Mouse (Mus musculus): ENCODE data around the gene Frzb. TPM values are rescaled to one million over a fixed set of nuclear protein-coding genes. Genes with fewer than 3 reads are reported as not detected.

The Frzb gene
- polyA plus RNA-seq, 1 experiment from 2014 or later: 1.2 TPM

DNA sequence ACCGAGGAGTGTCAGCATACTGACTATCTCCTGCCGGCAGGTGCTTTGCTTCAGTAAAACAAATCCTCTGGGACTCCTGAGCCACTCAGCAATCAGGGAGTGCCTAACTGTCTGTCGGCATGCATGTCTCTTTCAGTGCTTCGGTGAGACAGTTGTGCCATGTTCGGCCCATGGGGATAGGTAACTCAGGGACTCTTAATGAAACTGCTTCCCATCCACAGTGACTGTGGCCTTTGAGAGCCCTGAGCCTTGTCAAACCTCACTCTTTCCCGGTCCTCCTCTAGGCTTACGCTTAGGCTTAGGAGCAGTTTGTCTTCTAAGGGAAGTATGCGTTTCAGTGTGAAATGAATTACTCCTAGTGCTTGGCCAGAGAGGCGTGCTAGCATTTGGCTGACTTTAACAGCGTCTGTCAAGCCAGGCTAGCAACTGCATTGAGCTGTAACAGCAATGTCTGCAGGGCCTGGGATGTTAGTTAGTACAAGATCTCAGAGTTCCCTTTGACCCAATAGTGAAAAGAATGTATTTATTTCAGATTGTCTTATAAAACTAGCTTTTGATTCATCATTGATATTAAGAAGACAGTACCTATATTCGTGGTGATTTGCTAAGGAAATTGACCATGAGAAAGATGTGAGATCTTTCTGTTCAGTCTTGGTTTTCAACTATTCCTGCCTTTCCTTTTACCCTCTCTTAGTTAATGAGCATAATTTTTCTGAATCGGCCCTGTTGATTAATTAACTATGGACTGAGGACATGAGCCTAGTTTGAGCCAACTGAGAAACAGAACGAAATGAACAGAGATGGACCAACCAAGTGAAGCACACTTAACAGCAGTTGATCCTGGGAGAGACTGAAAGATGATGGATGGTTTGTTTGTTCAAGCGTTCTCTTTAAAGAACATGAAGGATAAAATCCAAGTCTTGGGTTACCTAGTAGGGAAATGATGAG, 2.7 kb downstream of the Frzb start:
- 0 out of 2 replicates have a peak, but pooled peaks cover 11% of the 10 kb centered on the region for H3K27me3 ChIP-seq (replicated peaks; ENCODE audit: control insufficient read depth, insufficient read depth, low read length)
- no peak overlapping the region for H3K4me2 ChIP-seq (replicated peaks; ENCODE audit: low read depth)
- 75% methylated on average over 14 of the region's 14 CpGs for WGBS
- no peaks in the 10 kb centered on the region for H3K36me3 ChIP-seq (ENCODE audit: control insufficient read depth, insufficient read depth)
- no peaks in the 10 kb centered on the region; the same call in 1 of the 2 replicates for H3K4me1 ChIP-seq (replicated peaks; ENCODE audit: control insufficient read depth, insufficient read depth, low read length)
- no peak overlapping the region for H3K4me3 ChIP-seq (ENCODE audit: low read depth, low read length)
- no peak overlapping the region for H3K9ac ChIP-seq (ENCODE audit: low read depth, low read length)
- no peak for TF ChIP-seq CTCF (IDR thresholded peaks at IDR 0.05; ENCODE audit: low read depth)
- no peak for ATAC-seq
- no peak overlapping the region for H3K27ac ChIP-seq (ENCODE audit: low read depth, low read length)
- H3K9me3 ChIP-seq (ENCODE audit: control insufficient read depth): no peaks in the 10 kb centered on the region

DNA sequence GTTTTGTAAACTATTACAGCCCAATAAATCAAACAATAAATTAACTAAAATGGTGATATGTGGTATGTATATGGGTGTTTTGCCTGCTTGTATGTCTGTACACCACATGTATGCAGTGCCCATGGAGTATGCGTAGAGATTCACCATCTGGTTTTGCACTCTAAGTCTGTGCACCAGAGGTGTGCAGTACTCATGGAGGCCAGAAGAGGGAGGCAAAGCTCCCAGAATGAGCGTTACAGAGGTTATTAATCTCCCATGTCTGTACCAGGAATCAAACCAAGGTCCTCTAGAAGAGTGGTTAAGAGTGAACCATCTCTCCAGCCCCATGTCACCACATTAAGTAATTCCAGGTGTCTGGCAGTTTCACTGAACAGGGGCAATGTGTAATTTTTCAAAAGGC, 3.5 kb downstream of the Frzb start:
- Histone ChIP-seq H3K4me2 (replicated peaks; ENCODE audit: low read depth) (no peak overlapping the region), H3K4me1 (replicated peaks; ENCODE audit: control insufficient read depth, insufficient read depth, low read length) (no peaks in the 10 kb centered on the region; the same call in 1 of the 2 replicates), H3K4me3 (ENCODE audit: low read depth, low read length) (no peak overlapping the region), H3K27me3 (replicated peaks; ENCODE audit: control insufficient read depth, insufficient read depth, low read length) (0 out of 2 replicates have a peak, but pooled peaks cover 11% of the 10 kb centered on the region), H3K9me3 (ENCODE audit: control insufficient read depth) (no peaks in the 10 kb centered on the region), H3K9ac (ENCODE audit: low read depth, low read length) (no peak overlapping the region), H3K27ac (ENCODE audit: low read depth, low read length) (no peak overlapping the region), H3K36me3 (ENCODE audit: control insufficient read depth, insufficient read depth) (no peaks in the 10 kb centered on the region)
- WGBS: 97% methylated on average over 2 of the region's 2 CpGs
- TF ChIP-seq CTCF (IDR thresholded peaks at IDR 0.05; ENCODE audit: low read depth): peak; percentile 53
- ATAC-seq: no peak

DNA sequence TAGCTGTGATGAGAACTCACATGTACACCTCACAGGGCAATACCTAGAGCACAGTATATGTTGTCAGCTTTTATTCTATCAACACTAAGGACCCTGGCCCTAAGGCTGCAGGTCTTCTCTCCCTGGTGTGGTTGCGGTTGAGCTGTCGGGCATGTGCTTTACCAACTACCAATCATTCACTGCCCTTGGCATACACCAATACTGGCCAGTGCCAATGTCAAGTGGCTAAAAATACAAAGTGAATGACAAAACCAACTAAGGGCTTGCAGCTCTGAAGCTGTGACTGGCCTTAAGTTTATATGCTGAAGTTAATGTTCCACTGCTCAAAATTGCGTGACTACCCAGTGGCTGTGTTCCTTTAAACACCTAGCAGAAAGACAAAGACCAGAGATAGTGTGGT, 6.0 kb downstream of the Frzb start:
- no peaks in the 10 kb centered on the region for H3K4me1 ChIP-seq (replicated peaks; ENCODE audit: control insufficient read depth, insufficient read depth, low read length)
- no peak for TF ChIP-seq CTCF (IDR thresholded peaks at IDR 0.05; ENCODE audit: low read depth)
- H3K27ac ChIP-seq (ENCODE audit: low read depth, low read length): no peak overlapping the region
- 89% methylated on average over 3 of the region's 3 CpGs for WGBS
- no peaks in the 10 kb centered on the region for H3K36me3 ChIP-seq (ENCODE audit: control insufficient read depth, insufficient read depth)
- no peak overlapping the region for H3K4me2 ChIP-seq (replicated peaks; ENCODE audit: low read depth)
- H3K9me3 ChIP-seq (ENCODE audit: control insufficient read depth): no peaks in the 10 kb centered on the region
- ATAC-seq: no peak
- no peak overlapping the region for H3K4me3 ChIP-seq (ENCODE audit: low read depth, low read length)
- 0 out of 2 replicates have a peak, but pooled peaks cover 1% of the 10 kb centered on the region for H3K27me3 ChIP-seq (replicated peaks; ENCODE audit: control insufficient read depth, insufficient read depth, low read length)
- H3K9ac ChIP-seq (ENCODE audit: low read depth, low read length): no peak overlapping the region

DNA sequence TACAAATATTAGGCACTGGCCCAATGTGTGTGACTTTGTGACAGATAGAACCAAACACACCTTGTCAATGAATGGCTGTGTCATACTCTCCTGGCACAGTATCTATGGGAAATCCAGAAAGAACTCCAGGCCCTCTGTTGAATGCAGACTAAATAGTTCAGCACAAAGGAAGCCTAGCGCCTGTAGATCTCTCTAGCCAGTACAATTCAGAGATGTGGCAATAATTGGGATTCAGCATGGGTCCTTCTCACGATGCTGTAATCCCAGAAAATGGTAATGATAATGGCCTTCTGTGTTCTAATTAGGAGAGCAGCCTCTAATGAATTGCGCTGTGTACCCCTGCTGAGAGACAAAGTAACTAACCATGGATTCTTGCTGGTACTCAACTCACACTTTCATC, 8.6 kb downstream of the Frzb start:
- TF ChIP-seq CTCF (IDR thresholded peaks at IDR 0.05; ENCODE audit: low read depth): no peak
- H3K4me3 ChIP-seq (ENCODE audit: low read depth, low read length): no peak overlapping the region
- H3K36me3 ChIP-seq (ENCODE audit: control insufficient read depth, insufficient read depth): no peaks in the 10 kb centered on the region
- no peak overlapping the region for H3K27ac ChIP-seq (ENCODE audit: low read depth, low read length)
- no peaks in the 10 kb centered on the region for H3K4me1 ChIP-seq (replicated peaks; ENCODE audit: control insufficient read depth, insufficient read depth, low read length)
- no peaks in the 10 kb centered on the region for H3K27me3 ChIP-seq (replicated peaks; ENCODE audit: control insufficient read depth, insufficient read depth, low read length)
- ATAC-seq: no peak
- no peak overlapping the region for H3K9ac ChIP-seq (ENCODE audit: low read depth, low read length)
- no peak overlapping the region for H3K4me2 ChIP-seq (replicated peaks; ENCODE audit: low read depth)
- H3K9me3 ChIP-seq (ENCODE audit: control insufficient read depth): no peaks in the 10 kb centered on the region
- WGBS: 87% methylated on average over 3 of the region's 3 CpGs

DNA sequence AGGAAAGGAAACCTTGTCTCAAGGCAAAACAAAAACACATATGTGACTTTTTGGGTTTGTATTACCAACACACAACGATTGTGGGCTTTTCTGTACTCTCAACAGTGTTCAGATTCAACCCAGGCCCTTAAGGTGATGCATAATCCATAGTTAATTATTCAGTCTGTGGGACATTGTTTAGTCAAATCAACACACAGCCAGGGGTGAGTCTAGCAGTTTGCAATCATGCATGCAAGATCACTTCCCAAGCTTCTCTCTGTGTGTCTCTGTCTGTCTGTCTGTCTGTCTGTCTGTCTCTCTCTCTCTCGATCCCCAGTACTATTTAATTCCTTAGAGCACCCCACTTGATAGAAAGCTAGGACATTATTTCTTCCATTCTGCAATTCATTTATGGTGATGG, 10.0 kb downstream of the Frzb start:
- no peak for ATAC-seq
- Histone ChIP-seq H3K9me3 (ENCODE audit: control insufficient read depth) (no peaks in the 10 kb centered on the region), H3K4me2 (replicated peaks; ENCODE audit: low read depth) (no peak overlapping the region), H3K27me3 (replicated peaks; ENCODE audit: control insufficient read depth, insufficient read depth, low read length) (no peaks in the 10 kb centered on the region), H3K9ac (ENCODE audit: low read depth, low read length) (no peak overlapping the region), H3K27ac (ENCODE audit: low read depth, low read length) (no peak overlapping the region), H3K4me1 (replicated peaks; ENCODE audit: control insufficient read depth, insufficient read depth, low read length) (no peaks in the 10 kb centered on the region), H3K4me3 (ENCODE audit: low read depth, low read length) (no peak overlapping the region), H3K36me3 (ENCODE audit: control insufficient read depth, insufficient read depth) (no peaks in the 10 kb centered on the region)
- 70% methylated on average over 2 of the region's 2 CpGs for WGBS
- no peak for TF ChIP-seq CTCF (IDR thresholded peaks at IDR 0.05; ENCODE audit: low read depth)

DNA sequence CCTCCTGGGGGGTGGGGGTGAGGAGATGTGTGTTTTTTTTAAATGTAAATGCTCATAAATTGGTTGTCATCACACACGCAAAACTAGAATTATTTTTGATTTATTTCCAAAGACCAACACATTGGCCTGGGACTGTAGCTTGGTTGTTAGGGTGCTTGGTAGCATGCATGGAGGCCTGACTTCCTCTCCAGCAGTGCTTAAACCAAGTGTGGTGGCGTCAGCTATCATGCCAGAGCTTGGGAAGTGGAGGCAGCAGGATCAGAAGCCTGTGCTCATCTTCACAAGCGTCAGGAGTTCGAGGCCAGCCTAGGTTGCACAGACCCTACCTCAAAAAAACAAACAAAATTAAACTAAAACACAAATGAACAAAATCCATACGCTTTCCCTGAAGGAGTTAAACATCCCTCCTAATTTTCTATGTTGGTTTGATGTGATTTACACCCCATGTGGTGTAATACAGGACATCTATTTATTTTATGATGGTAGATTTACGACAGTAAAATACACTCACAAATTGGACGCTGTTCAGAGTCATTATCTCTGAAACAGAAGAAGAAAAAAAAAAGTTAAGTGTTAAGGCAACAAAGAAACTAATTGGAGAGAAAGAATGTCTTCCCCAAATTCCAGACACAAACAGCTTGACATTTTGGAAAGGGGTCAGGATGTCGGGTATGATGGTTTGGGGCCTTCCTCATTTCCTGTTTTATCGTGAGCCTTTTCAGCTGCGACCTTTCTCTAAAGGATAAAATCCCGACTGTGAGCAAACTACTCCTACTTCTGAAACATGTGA, 12.4 kb downstream of the Frzb start:
- Histone ChIP-seq H3K36me3 (ENCODE audit: control insufficient read depth, insufficient read depth) (no peaks in the 10 kb centered on the region), H3K9me3 (ENCODE audit: control insufficient read depth) (no peaks in the 10 kb centered on the region), H3K27ac (ENCODE audit: low read depth, low read length) (no peak overlapping the region), H3K4me3 (ENCODE audit: low read depth, low read length) (no peak overlapping the region), H3K4me2 (replicated peaks; ENCODE audit: low read depth) (no peak overlapping the region), H3K27me3 (replicated peaks; ENCODE audit: control insufficient read depth, insufficient read depth, low read length) (no peaks in the 10 kb centered on the region), H3K9ac (ENCODE audit: low read depth, low read length) (no peak overlapping the region), H3K4me1 (replicated peaks; ENCODE audit: control insufficient read depth, insufficient read depth, low read length) (no peaks in the 10 kb centered on the region)
- 50% methylated on average over 11 of the region's 11 CpGs for WGBS
- TF ChIP-seq CTCF (IDR thresholded peaks at IDR 0.05; ENCODE audit: low read depth): no peak
- ATAC-seq: no peak
